Mouse (Mus musculus): Measurements from ENCODE around the gene Trpm8. TPM values are rescaled to one million over a fixed set of nuclear protein-coding genes. Genes with fewer than 3 reads are reported as not detected.

Trpm8 gene
- polyA plus RNA-seq (2016; fragmentation: Nextera tagmentation; extraction: Ambion mirVana): not detected in 2 replicates

DNA sequence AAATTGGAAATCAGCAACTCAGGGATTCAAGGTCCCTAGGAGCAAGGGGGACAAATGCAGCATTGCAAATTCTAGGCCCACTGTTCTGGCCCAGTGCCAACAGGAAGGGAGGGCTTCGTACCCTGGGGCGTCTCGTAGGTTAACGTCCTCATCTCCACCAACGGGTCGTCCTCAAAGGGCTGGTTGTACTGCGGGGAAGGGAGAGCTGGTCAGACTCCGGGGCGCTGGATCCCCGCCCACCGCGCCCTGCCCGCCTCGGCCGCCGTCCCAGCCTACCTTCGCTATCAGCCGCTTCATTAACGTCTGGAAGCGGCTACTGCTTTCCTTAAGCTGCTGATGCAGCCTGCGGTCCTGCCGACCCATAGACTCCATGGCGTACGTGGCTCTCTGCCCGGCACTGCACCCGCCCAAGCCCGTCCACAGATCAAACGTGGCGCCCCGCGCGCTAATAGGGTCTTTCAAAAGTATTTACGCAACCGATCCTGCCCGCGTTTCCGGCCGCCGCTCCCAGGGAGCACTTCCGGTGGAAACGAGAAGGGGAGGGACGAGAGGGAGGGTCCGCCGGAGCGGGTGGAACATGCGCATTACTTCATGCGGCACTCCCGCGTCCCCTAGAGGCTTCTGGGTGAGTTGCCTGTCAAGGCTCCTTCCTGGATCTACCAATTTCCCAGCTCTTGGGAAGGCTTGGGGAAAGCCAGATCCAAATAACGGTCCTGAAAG is at the start of gene Trpm8, which contains the start of gene Hjurp:
Gene Trpm8 (plus strand): TSS at position 564 of the 720 bp plus-strand sequence.
Gene Hjurp (minus strand): TSS at position 536 of the 720 bp plus-strand sequence.
- no peaks in the 10 kb centered on the region for H3K27me3 ChIP-seq (replicated peaks)
- H3K9me3 ChIP-seq: peaks cover 5% of the 10 kb centered on the region; the same call in 1 of the 2 replicates
- peaks cover 16% of the 10 kb centered on the region for H3K4me1 ChIP-seq
- peak within 1 kb of the TSS; percentile 55 for H3K4me3 ChIP-seq
- H3K4me2 ChIP-seq (replicated peaks): peak within 1 kb of the TSS; percentile 59
- WGBS: 1% methylated on average over 50 of the region's 50 CpGs
- no peak within 1 kb of the TSS for H3K27ac ChIP-seq
- peak; percentile 96 for ATAC-seq (ENCODE audit: low FRiP score, low read depth)
- H3K9ac ChIP-seq: peak within 1 kb of the TSS; percentile 67
- H3K36me3 ChIP-seq: peaks cover 25% of the 10 kb centered on the region

DNA sequence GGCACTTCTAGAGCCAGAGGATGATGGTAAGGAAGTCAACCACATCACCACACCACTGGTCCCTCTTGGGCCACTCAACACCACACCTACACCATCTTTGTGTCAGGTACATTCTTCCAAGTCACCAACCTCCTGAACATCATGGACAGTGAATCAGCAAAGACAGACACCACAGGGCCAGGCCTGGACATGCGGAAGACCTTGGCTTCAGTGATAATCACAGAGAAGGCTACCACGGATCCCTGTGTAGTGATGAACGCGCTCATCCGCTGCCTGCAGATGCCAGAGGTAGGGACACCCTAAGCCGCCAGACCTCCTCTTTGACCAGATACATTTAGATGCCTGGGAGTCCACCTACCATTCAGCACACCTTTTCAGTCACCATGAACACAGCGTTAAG is 49.3 kb upstream of the Trpm8 start:
- H3K9ac ChIP-seq: no peak overlapping the region
- no peak overlapping the region for H3K27ac ChIP-seq
- no peaks in the 10 kb centered on the region for H3K27me3 ChIP-seq (replicated peaks)
- H3K9me3 ChIP-seq: peaks cover 77% of the 10 kb centered on the region
- no peaks in the 10 kb centered on the region for H3K36me3 ChIP-seq
- no peak overlapping the region for H3K4me2 ChIP-seq (replicated peaks)
- no peak for ATAC-seq (ENCODE audit: low FRiP score, low read depth)
- no peak overlapping the region for H3K4me3 ChIP-seq
- WGBS: 68% methylated on average over 7 of the region's 7 CpGs
- H3K4me1 ChIP-seq: no peaks in the 10 kb centered on the region

DNA sequence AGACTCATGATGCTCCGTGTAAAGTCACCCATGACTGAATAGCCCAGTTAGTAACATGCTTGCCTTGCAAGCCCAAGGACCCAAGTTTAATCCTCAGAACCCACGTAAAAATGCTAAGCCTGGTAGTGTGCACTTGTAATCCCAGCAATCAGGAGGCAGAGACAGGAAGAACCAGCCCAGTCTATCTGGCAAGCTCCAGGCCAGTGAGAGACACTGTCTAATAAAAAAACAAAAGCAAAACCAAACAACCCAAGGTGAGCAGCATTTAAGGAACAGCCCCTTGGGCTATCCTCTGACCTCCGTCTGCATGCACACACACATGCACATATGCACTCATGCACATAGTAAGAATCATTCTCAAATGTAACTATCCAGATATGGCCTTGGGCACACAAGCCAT is 47.9 kb upstream of the Trpm8 start:
- ATAC-seq (ENCODE audit: low FRiP score, low read depth): no peak
- WGBS: 79% methylated on average over 3 of the region's 3 CpGs
- peaks cover 92% of the 10 kb centered on the region for H3K9me3 ChIP-seq
- H3K27me3 ChIP-seq (replicated peaks): no peaks in the 10 kb centered on the region
- no peaks in the 10 kb centered on the region for H3K36me3 ChIP-seq
- H3K4me2 ChIP-seq (replicated peaks): no peak overlapping the region
- H3K27ac ChIP-seq: no peak overlapping the region
- no peaks in the 10 kb centered on the region for H3K4me1 ChIP-seq
- no peak overlapping the region for H3K9ac ChIP-seq
- H3K4me3 ChIP-seq: no peak overlapping the region

DNA sequence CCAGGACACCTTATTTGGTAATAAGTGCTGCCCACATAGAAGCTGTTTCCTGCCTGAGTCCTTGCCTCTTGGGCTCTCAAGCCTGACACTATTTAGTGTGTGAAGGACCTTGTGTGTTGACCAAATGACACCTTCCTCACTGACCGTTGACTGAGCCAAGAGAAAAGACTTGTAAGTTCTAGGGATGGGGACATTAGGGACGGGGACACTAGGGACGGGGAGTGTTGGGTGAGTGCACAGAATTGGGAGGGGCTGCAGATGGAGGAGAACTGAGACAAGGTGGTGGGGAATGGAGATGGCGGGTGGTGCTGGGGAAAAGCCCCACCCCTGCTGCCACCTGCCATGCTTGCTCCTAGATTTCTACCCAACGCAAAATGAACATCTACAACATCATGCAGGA is 47.5 kb upstream of the Trpm8 start:
- Histone ChIP-seq H3K4me2 (replicated peaks) (no peak overlapping the region), H3K9ac (no peak overlapping the region), H3K4me3 (no peak overlapping the region), H3K4me1 (no peaks in the 10 kb centered on the region), H3K9me3 (peaks cover 96% of the 10 kb centered on the region), H3K27me3 (replicated peaks) (no peaks in the 10 kb centered on the region), H3K27ac (no peak overlapping the region), H3K36me3 (no peaks in the 10 kb centered on the region)
- no peak for ATAC-seq (ENCODE audit: low FRiP score, low read depth)
- 87% methylated on average over 5 of the region's 5 CpGs for WGBS

DNA sequence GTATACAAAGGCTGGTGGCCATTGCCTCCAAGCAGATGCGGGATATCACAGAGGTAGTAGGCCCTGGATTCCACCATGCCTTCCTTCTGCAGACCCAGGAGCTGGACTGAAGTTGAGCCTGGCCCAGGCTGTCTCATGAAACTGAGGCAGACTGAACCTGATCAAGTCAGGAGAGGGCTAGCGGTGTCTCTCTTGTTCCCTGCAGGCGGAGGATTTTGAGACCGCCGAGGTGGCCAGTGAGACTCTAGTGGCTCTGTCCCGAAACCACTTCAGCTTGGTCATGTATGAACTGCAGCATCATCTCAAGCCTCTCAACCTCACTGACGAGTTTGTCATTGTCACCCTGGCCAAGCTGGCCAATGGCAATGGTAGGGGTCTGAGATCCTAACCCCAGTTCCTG is 47.0 kb upstream of the Trpm8 start:
- 71% methylated on average over 7 of the region's 7 CpGs for WGBS
- no peak for ATAC-seq (ENCODE audit: low FRiP score, low read depth)
- H3K9me3 ChIP-seq: peaks cover 98% of the 10 kb centered on the region
- no peak overlapping the region for H3K27ac ChIP-seq
- H3K4me1 ChIP-seq: no peaks in the 10 kb centered on the region
- no peak overlapping the region for H3K4me3 ChIP-seq
- H3K27me3 ChIP-seq (replicated peaks): no peaks in the 10 kb centered on the region
- no peaks in the 10 kb centered on the region for H3K36me3 ChIP-seq
- no peak overlapping the region for H3K4me2 ChIP-seq (replicated peaks)
- H3K9ac ChIP-seq: no peak overlapping the region

DNA sequence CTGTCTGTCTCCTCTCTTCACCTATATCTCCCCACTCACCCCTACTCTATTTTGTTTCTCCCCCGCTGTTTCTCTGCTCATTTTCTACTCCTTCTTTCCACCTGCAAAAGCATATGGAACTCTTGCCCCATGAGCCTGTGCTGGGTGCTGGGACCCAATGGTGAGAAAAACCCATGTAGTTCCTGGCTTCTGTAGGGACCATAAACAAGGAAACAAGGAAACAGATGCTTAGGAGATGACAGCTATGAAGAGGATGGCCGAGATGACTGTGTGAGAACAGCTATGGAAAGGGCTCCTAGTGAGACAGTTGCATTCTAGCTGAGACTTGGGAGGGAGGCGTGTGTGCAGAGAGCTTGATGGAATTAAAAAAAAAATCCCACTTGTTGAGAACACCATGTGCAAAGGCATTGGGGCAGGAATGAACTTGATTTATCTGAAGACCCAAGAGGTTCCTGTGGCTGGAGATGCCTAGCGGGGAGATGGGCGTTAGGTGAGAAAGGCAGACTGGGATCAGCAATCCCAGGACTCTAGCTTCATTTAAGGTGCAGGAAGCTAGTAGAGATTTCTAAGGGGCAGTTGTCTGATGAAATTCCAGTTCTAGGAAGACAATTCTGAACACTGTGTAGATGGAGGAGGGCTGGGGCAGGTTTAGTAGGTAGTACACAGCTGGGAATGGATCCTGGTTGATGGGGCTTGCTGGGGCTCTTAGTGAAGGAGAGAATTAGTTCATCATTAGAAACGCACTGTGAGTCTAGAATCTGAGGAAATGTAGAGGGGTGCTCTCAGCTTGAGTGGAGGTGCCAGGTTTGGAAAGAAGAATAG is 46.3 kb upstream of the Trpm8 start:
- Histone ChIP-seq H3K4me3 (no peak overlapping the region), H3K9me3 (peaks cover 99% of the 10 kb centered on the region), H3K4me1 (no peaks in the 10 kb centered on the region), H3K4me2 (replicated peaks) (no peak overlapping the region), H3K27me3 (replicated peaks) (no peaks in the 10 kb centered on the region), H3K27ac (no peak overlapping the region), H3K9ac (no peak overlapping the region), H3K36me3 (no peaks in the 10 kb centered on the region)
- WGBS: 77% methylated on average over 6 of the region's 6 CpGs
- ATAC-seq (ENCODE audit: low FRiP score, low read depth): no peak

DNA sequence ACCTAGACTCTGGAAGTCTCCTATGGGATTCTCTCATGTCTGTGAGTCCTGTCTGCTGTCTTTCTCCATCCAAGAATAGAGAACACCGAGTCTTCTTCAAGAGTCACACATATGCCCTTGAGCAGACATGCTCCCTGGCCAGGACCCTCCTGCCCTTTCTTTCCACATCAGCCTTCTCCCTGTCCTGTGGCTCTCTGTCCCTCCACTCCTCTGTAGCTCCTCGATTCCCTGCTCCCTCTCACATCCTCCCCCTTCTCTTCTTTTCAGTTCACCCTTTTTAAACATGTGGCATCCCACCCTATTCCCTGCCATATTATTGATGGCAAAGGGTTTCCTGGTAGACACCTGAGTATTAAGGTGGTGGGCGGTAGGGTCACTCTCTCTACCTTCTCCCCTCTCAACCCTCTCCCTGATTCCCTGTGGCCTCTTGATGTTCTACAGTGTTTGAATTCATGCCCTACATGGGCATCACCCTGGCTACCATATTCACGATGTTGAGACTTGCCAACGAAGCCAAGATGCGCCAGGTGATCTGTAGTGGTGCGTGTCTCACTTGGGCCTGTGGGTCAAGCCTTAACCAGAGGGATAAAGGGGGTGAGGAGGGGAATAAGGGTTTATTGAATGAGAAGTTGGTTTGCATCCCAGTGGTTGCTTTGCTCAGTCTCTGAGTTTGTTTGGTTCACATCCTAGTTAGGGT is 45.5 kb upstream of the Trpm8 start:
- no peak for ATAC-seq (ENCODE audit: low FRiP score, low read depth)
- Histone ChIP-seq H3K4me1 (no peaks in the 10 kb centered on the region), H3K9ac (no peak overlapping the region), H3K27ac (no peak overlapping the region), H3K27me3 (replicated peaks) (no peaks in the 10 kb centered on the region), H3K4me2 (replicated peaks) (no peak overlapping the region), H3K4me3 (no peak overlapping the region), H3K9me3 (peaks cover 97% of the 10 kb centered on the region), H3K36me3 (no peaks in the 10 kb centered on the region)
- WGBS: 69% methylated on average over 7 of the region's 7 CpGs

DNA sequence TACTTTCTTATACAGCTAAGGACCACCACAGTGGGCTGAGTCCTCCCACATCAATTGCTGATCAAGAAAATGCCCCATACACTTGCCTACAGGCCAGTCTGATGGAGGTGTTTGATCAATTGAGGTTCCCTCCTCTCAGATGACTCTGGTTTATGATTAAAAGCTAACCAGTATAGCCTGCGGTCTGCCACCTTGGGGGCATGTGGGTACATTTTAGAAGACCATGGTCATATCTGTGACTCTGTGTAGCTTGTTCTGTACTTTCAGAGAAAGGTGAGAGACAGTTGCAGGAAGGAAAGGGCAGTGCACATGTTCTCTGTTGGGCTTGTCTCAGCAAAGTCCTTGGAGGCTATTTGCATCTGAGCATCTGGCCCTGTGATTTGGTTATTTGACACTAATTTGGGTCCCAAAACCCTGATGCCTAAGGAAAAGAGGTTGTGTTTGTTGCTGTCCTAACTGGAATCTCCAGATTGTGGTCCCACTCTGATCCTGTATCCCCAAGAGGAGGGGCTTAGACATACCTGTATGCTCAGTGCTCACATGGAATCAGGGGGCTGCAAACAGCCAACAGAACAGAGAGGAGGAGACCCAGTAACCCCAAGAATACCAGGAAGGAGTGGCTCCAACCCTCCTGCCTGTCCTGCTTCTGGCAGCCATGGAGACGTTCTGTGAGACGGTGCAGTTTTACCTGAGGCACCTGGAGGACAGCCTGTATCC is 44.6 kb upstream of the Trpm8 start:
- H3K9me3 ChIP-seq: peaks cover 97% of the 10 kb centered on the region
- H3K36me3 ChIP-seq: no peaks in the 10 kb centered on the region
- no peak for ATAC-seq (ENCODE audit: low FRiP score, low read depth)
- no peak overlapping the region for H3K27ac ChIP-seq
- no peak overlapping the region for H3K4me3 ChIP-seq
- WGBS: 54% methylated on average over 3 of the region's 3 CpGs
- no peaks in the 10 kb centered on the region for H3K27me3 ChIP-seq (replicated peaks)
- no peak overlapping the region for H3K9ac ChIP-seq
- no peaks in the 10 kb centered on the region for H3K4me1 ChIP-seq
- H3K4me2 ChIP-seq (replicated peaks): no peak overlapping the region

DNA sequence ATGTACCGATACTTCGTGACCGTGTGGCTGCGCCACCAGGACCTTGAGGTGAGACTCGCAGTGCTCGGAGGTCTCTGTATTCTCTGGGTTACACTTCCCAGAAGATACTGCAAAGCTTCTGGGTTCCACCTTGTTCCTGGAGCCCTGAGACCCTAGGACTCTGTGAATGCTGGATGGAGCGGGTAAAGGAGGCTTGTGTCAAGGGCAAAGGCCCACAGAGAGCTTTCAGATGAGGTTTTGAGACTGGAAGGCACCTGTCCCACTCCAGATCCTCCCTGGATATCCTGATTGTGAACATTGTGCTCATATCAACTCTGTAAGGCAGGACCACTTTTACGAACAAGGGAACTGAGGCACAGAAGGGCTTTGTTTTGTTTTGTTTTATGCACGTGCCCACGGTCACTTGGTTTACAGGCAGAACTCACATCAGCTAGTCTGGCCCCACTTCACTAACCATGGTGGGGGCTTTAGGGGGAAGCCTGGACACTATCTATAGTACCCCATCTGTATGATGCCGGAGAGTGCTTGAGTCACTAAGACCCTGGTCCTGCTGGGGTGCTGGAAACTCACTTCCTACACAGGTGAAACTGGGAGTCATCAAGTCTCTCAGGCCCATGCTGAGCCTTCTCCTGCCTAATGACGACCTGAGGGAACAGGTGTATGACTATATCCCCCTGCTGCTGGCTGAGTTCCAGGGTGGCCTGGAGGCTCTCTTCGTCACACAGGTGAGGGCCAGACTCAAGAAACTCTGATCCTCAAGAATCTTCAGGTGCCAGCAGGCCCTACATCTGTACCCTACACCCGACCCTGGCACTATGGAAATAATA is 43.8 kb upstream of the Trpm8 start:
- ATAC-seq (ENCODE audit: low FRiP score, low read depth): no peak
- peaks cover 97% of the 10 kb centered on the region for H3K9me3 ChIP-seq
- WGBS: 71% methylated on average over 14 of the region's 14 CpGs

DNA sequence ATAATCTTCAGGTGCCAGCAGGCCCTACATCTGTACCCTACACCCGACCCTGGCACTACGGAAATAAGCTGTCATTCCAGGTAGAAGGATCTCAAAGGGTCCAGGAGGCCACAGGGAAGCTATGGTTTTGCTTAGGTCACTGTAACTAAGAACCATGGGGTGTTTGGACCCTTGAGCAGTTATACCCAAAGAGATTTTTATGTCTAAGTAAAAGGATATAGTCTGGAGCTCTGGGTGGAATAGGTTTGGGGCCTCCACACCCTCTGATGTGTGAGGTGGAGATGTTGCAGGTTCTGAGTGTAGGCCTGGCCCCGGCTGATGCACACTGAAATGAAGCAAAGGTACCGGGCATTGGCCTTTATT is 43.2 kb upstream of the Trpm8 start:
- Histone ChIP-seq H3K4me1 (no peaks in the 10 kb centered on the region), H3K9me3 (peaks cover 97% of the 10 kb centered on the region), H3K36me3 (no peaks in the 10 kb centered on the region), H3K4me2 (replicated peaks) (no peak overlapping the region), H3K27ac (no peak overlapping the region), H3K4me3 (no peak overlapping the region), H3K9ac (no peak overlapping the region), H3K27me3 (replicated peaks) (no peaks in the 10 kb centered on the region)
- no peak for ATAC-seq (ENCODE audit: low FRiP score, low read depth)
- WGBS: 68% methylated on average over 4 of the region's 4 CpGs

More for the DNA sequence above, 43.8 kb upstream of the Trpm8 start:
- Histone ChIP-seq H3K4me2 (replicated peaks) (no peak overlapping the region), H3K4me3 (no peak overlapping the region), H3K36me3 (no peaks in the 10 kb centered on the region), H3K27ac (no peak overlapping the region), H3K4me1 (no peaks in the 10 kb centered on the region), H3K27me3 (replicated peaks) (no peaks in the 10 kb centered on the region), H3K9ac (no peak overlapping the region)

DNA sequence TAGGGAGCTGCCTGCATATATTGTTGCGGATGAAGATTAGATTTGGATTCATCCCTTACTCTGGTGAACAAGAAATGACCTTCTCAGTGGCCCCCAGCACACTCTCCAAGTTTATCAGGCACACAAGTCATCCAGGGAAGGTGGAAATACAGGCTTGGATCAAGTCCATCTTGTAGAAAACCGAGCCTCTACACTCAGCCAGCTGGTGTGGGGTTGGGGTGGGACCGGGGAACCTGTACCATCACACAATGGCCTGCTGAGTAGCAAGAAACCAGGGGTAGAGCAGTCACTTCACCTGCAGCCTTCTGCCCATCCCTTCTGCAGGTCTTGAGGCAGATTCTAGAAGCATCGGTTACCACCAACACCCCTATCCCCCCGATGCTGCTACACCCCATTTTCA is 42.8 kb upstream of the Trpm8 start:
- H3K9me3 ChIP-seq: peaks cover 97% of the 10 kb centered on the region
- H3K4me1 ChIP-seq: no peaks in the 10 kb centered on the region
- H3K27ac ChIP-seq: no peak overlapping the region
- no peak overlapping the region for H3K9ac ChIP-seq
- 44% methylated on average over 5 of the region's 5 CpGs for WGBS
- H3K4me3 ChIP-seq: no peak overlapping the region
- H3K4me2 ChIP-seq (replicated peaks): no peak overlapping the region
- no peaks in the 10 kb centered on the region for H3K27me3 ChIP-seq (replicated peaks)
- H3K36me3 ChIP-seq: no peaks in the 10 kb centered on the region
- no peak for ATAC-seq (ENCODE audit: low FRiP score, low read depth)

All from neural tube, embryonic 12.5 days (tissue).